Mouse (Mus musculus) heart, adult 2 months (tissue): ENCODE results near the gene Prmt6. TPM values are rescaled to one million over a fixed set of nuclear protein-coding genes. Genes with fewer than 3 reads are reported as not detected.

Experiments
- DNase-seq, 2 experiments: peaks; one replicate each; pipeline ENCODE4 v3.0.0; 2021
- H3K27ac ChIP-seq: fragments of 200-600 bp; 2 replicates; pipeline ENCODE4 v1.8.1; 2022
- H3K27me3 ChIP-seq: fragments of 200-500 bp; 2 replicates; pipeline ENCODE4 v1.6.1; 2012; ENCODE audit warnings: mild to moderate bottlenecking, low read length, inconsistent platforms, mixed read lengths; ENCODE audit not compliant: control insufficient read depth, insufficient read depth
- H3K36me3 ChIP-seq: fragments of 200-500 bp; 2 replicates; pipeline ENCODE4 v1.6.1; 2012; ENCODE audit warnings: low read length, inconsistent platforms; ENCODE audit not compliant: control insufficient read depth, insufficient read depth
- H3K4me1 ChIP-seq: fragments of 200-500 bp; 2 replicates; pipeline ENCODE4 v1.6.1; 2011; ENCODE audit warnings: low read length; ENCODE audit not compliant: control insufficient read depth, insufficient read depth
- H3K4me3 ChIP-seq: fragments of 200-600 bp; 2 replicates; pipeline ENCODE4 v1.8.1; 2022
- H3K79me2 ChIP-seq: fragments of 200-500 bp; replicated peaks from 2 replicates; pipeline ENCODE4 v1.6.1; 2012; ENCODE audit warnings: mild to moderate bottlenecking, inconsistent platforms, low read length, moderate library complexity, mixed read lengths; ENCODE audit not compliant: control insufficient read depth, insufficient read depth
- H3K9ac ChIP-seq: fragments of 200-500 bp; 2 replicates; pipeline ENCODE4 v1.6.1; 2012; ENCODE audit warnings: low read depth, mild to moderate bottlenecking, control low read depth, inconsistent platforms, low read length, mixed read lengths
- CTCF ChIP-seq: fragments of 200-600 bp; IDR thresholded peaks from 2 replicates; pipeline ENCODE4 v1.8.1; 2022; ENCODE audit warnings: antibody characterized with exemption, mild to moderate bottlenecking, moderate library complexity
- EP300 ChIP-seq: fragments of 200-500 bp; IDR thresholded peaks from 2 replicates; pipeline ENCODE4 v1.6.1; 2011; ENCODE audit warnings: low read depth, low read length, control low read depth; ENCODE audit not compliant: insufficient read depth
- POLR2A ChIP-seq: fragments of 200-500 bp; IDR thresholded peaks from 2 replicates; pipeline ENCODE4 v1.6.1; 2011; ENCODE audit warnings: mild to moderate bottlenecking, low read depth, low read length, control low read depth; ENCODE audit not compliant: insufficient read depth
- WGBS: fragments of 180-500 bp; shearing (Covaris S2); methylation state at CpG from one replicate; pipeline ENCODE4 v1.1.7; 2018; 5-methylcytosine and 5-hydroxymethylcytosine counted together
- intact Hi-C: fragments of 180-260 bp; cut with DNase I; formaldehyde crosslinking; loops from one replicate; pipeline ENCODE4 v1.15.1; 2025
- polyA plus RNA-seq: library from polyadenylated mRNA; depleted of rRNA; stranded (reverse); fragments of >200 nt; gene quantifications from 2 replicates; pipeline ENCODE4 v1.2.3, GENCODE M21; 2012; rRNA removed
- total RNA-seq, 2 experiments: library from RNA; stranded (reverse); gene quantifications; 2 replicates each; pipeline ENCODE4 v1.2.3; 2021

Prmt6 gene
- total and polyA plus RNA-seq, 3 experiments = 2.6 to 3.6 (median 3.0) TPM

DNA sequence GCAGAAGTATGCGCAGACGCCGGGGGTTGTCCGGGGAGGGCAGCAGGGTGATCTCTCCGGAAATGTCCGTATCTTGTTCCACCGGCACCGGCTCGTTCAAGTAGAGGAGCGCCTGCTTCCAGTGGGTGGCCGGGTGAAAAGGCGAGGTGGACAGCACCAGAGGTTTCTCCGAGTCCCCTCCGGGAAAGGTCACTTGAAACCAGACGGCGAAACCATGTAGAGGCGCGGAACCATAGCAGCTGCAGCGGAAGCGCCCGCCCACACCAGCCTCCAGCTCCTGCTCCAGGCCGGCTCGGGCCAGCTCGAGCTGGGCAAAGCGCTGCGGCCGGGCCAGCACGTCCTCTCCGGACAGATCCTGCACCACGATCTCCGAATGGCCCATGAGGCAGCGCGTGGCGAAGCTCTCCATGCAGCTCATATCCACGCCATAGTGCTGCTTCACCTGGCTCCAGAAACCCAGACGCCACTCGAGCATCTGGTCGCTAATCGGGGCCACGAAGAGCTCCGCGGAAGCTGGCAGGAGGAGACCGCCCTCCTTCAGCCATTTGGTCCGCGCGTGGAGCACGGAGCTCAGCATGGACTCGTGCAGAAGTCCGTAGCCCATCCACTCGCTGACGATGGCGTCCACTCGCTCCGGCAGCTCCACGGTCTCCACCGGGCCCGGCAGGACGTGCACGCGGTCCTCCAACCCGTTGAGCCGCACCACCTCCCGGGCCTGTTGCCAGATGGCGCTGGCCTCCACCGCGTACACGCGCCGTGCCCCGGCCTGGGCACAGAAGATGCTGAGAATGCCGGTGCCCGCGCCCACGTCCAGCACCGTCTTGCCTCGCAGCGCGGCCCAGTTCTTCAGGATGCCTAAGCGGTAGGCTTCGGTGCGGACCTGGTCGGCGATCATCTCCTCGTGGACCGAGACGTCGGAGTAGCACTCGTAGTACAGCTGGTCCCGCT lies 633 bp downstream of the Prmt6 start:
- peak; percentile 83 to 84 for DNase-seq
- intact Hi-C loops = no loop called here
- under 1% methylated on average over 89 of the region's 89 CpGs for WGBS
- peak overlapping the region; percentile 96 for H3K9ac ChIP-seq
- no peaks in the 10 kb centered on the region for H3K4me1 ChIP-seq
- peak overlapping the region; percentile 93 for H3K27ac ChIP-seq
- peaks cover 9% of the 10 kb centered on the region for H3K36me3 ChIP-seq
- TF ChIP-seq CTCF = no peak
- no peak for TF ChIP-seq POLR2A
- no peak for TF ChIP-seq EP300
- no peaks in the 10 kb centered on the region for H3K79me2 ChIP-seq
- H3K27me3 ChIP-seq = no peaks in the 10 kb centered on the region
- H3K4me3 ChIP-seq = peak overlapping the region; percentile 89

DNA sequence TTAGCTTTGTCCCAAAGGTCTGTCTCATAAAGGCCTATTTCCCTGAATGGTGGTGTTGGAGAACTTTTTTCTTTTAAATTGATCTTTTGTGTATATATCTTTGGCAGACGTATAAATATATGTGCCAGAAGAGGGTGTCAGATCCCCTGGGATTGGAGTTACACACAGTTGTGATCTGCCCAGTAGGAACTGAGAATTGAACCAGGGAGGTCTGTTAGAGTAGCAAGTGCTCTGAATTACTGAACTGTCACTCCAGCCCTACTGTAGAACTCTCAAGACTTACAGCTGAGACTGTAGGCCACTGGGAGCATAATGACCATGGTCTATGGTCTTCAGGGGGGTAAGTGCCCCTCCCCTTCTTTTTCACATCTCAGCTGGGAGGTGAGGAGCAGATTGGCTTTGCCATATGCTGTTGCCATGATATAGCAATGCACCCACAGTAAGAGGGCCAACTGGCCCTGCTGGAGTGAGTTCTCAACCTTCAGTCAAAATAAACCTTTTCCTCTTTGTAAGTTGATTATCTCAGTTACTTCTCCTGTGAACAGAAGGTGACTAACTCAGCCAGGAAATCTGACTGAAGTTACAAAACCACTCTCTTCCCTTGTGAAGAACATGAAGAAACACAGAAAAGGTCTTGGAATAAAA lies 13.9 kb downstream of the Prmt6 start:
- no peak overlapping the region for H3K27ac ChIP-seq
- H3K9ac ChIP-seq = no peak overlapping the region
- DNase-seq = no peak
- WGBS = 63% methylated on average over 1 of the region's 1 CpGs
- no peaks in the 10 kb centered on the region for H3K4me1 ChIP-seq
- no peaks in the 10 kb centered on the region for H3K36me3 ChIP-seq
- H3K79me2 ChIP-seq = no peaks in the 10 kb centered on the region
- H3K27me3 ChIP-seq = no peaks in the 10 kb centered on the region
- intact Hi-C loops = no loop called here
- TF ChIP-seq POLR2A (no peak), EP300 (no peak), CTCF (no peak)
- H3K4me3 ChIP-seq = no peak overlapping the region

Other genes with a start within 250 kb of the Prmt6 start
- gene Ntng1, start 107.0 kb downstream of the Prmt6 start, total RNA-seq = under 1 TPM in 1 of 2 experiments, not detected in 1; 0.07 TPM
- gene Ntng1, start 107.0 kb downstream of the Prmt6 start, polyA plus RNA-seq = 0.06 and 0.12 TPM in 2 replicates